Mouse (Mus musculus) cerebellum, adult 2 months (tissue): ENCODE measurements at regions not wholly inside any gene's neighbourhood (a gene's known extent, or its start where the extent isn't known, plus 50 kb on each side); places are given as distances from the start of the nearest gene placed in this dataset.

Experiments used
- CTCF ChIP-seq: fragments of 200-500 bp; IDR thresholded peaks from 2 replicates; pipeline ENCODE4 v1.5.1; 2011; ENCODE audit warnings: low read depth, mild to moderate bottlenecking, control low read depth, low read length, moderate library complexity, borderline replicate concordance; ENCODE audit not compliant: insufficient read depth
- POLR2A ChIP-seq: fragments of 200-500 bp; IDR thresholded peaks from 2 replicates; pipeline ENCODE4 v1.6.1; 2011; ENCODE audit warnings: low read length, control low read depth, borderline replicate concordance; ENCODE audit not compliant: insufficient read depth

- TF ChIP-seq POLR2A (no peak), CTCF (no peak)
Measured at GRCm38 (mm10) chr6:51256631-51257030, 175.8 kb upstream of the Nfe2l3 start.
